Mouse (Mus musculus) induced T-regulatory cell, adult 2 months (primary cell): ENCODE measurements at regions not wholly inside any gene's neighbourhood (a gene's known extent, or its start where the extent isn't known, plus 50 kb on each side); places are given as distances from the start of the nearest gene placed in this dataset.
A peak's percentile ranks its signal among the peaks of the same experiment; 100 is the strongest.

Experiments used
- DNase-seq: peaks from one replicate; pipeline ENCODE4 v3.0.0-alpha.2; 2012; ENCODE audit warnings: low read depth

- no peak for DNase-seq
Observed at GRCm38 (mm10) chr19:15047896-15048295, 450.0 kb upstream of the Tle4 start.

- no peak for DNase-seq
Observed at GRCm38 (mm10) chr19:15047306-15047868, 449.5 kb upstream of the Tle4 start.

- peak; percentile 58 for DNase-seq
Observed at GRCm38 (mm10) chr19:15035554-15035953, 437.7 kb upstream of the Tle4 start.

- DNase-seq: no peak
Observed at GRCm38 (mm10) chr19:15033921-15034320, 436.1 kb upstream of the Tle4 start.

DNA sequence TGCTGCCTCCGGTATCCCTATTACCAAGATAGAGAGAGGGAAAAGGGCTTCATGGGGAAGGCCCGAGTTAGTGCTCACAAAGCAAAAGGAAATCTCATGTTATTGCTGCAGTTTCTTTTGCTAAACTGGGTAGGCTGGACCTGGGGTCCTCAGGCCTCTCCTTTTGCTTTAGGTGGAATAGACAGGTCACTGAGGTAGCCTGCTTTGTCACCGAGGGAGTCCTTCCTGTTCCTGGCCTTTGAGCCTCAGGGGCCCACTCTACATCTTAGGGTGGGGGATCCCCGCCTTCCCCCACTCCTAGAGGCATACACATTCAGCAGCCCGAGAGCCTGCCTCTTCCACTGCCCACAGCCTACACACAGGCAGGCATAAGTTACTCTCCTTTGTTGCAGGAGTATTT lies 435.5 kb upstream of the Tle4 start:
- DNase-seq: no peak

DNA sequence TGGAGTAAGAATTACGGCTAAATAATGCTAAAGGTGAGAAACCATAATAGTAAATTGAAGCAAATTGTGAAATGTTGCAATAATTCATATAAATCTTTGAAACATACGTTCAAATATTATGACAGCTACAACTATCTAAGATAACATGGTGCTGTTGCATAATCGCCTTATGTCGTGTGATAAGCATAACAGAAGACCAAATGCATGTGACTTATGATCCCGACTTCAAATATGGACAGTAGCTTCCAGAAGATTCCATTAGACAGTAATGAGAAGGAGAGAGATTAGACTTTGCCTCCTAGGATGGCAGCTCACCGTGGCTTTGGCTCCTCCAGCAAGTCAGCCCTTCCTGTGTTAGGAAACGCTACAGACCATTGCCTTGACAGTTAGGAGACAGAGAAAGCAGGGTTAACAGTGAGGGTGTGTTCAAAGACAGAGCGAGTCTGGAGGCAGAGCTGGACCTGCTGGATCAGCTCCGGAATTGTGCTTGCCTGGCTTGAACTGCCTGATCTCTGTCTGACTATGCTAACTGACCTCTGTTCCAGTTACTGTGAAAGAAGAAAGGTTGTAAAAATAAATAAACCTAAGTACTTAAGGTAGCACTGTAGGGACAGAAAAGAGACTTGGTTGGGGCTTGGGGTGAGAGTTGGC lies 434.6 kb upstream of the Tle4 start:
- no peak for DNase-seq

- no peak for DNase-seq
Observed at GRCm38 (mm10) chr19:15031483-15031882, 433.6 kb upstream of the Tle4 start.

DNA sequence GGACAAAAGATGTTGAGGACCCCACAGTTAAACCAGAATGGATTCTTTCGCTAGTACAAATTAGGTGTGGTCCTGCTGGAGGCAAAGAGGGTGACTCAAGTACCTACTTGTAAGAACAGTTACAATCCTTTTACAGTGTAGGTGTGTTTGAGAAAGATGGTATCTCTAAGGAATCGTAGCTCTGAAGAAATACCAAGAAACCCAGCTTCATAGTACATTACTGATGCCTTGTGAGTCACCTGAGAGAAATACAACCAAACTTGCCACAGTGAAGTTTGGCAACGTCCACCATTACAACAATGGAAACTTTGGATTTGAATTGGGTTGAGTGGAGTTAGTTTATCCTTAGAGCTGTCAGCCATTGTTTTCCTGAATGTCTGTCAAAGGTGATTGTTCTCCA lies 405.7 kb upstream of the Tle4 start:
- DNase-seq: no peak

DNA sequence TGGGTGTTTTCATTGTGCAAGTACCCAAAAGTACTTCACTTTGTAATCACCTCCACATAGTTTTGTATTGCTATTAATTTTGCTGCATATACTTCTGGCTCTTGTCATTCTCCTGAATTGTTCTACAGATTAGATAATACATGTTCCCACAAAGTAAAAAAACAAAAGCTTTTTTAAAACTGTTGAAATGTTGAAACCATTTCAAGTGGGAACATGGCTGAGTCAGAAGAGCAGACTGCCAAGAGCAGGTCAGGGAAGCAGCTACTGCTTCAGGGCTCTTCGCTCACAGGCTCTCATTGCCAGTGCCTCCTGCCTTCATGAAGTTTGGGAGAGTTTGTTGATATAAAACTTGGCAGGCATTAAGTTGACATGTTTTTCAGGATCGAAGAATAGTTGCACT lies 395.5 kb upstream of the Tle4 start:
- DNase-seq: no peak

- DNase-seq: no peak
Observed at GRCm38 (mm10) chr19:14970161-14970560, 372.3 kb upstream of the Tle4 start.

- no peak for DNase-seq
Observed at GRCm38 (mm10) chr19:14968283-14968682, 370.4 kb upstream of the Tle4 start.

GRCm38 (mm10) chr19:14957727-14958126 lies 359.9 kb upstream of the Tle4 start:
- no peak for DNase-seq

GRCm38 (mm10) chr19:14957154-14957553 lies 359.3 kb upstream of the Tle4 start:
- no peak for DNase-seq

DNA sequence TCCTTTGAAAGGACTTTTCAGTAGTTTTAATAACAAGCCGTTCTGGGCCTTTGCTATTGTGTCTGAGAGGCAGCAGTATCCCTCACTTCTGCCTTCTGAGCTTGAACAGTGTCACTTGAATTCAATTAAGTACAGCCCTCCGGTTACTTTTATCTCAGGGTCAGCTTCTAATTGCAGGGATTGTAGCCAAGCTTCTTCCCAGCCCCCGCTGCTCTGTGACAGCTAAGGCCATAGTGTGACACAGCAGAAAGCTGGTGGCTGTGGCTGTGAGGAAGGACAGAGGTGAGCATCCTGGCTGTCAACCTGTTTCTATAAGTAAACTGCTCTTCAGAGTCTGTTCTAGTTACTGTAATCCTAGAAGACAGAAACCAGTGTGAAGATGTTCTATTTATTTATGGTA lies 358.5 kb upstream of the Tle4 start:
- DNase-seq: no peak

DNA sequence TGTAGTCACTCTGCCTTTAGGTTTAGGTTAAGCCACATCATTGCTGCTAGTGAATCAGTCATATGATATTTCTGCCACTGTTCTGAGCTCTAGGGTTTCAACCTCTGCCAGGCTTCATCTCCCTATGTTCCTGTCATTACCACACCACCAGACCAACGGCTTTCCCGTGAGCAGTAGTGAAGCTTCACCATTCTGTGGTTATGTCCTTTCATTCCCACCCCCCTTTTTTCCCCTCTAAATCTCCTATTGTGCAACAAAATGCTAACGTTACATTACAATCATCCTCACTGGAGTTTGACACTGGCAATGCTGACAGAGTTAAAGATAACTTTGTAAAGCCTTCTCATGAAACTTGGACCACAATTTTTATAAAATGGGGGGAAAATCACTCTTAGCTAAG lies 358.1 kb upstream of the Tle4 start:
- no peak for DNase-seq

DNA sequence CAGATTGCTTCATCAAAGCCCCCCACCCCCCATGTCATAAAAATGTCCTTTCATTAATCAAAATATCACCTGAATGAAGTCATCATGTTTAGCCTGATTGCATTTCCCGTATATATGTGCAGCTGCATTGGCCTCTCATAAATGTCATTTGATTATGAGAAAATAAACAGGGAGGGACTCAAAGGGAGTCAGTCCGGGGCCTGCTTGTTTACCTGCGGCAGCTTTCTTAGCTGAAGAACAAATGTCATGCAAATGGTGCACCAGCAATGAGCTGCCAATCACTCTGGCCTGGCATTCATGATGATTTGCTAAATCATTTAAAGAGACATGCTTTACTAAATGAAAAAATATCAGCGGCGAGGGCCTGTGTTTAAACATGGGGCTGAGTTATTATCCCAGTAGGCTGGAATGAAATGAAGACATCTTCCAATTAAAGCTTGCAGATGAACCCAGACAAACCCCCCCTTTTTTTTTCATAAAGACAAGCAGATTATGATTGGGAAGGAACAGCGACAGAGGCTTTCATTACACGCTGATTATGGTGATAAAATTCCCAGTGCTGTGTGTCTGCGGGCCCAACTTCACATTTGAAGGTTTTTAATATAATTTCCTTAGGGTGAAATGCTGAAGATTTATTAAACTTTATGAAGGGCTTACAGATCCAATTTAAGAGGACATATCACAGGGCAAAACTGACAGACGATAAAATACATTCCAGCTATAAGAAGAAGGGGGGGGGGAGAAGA lies 342.5 kb upstream of the Tle4 start:
- DNase-seq: no peak

GRCm38 (mm10) chr19:14922238-14922637 lies 324.4 kb upstream of the Tle4 start:
- no peak for DNase-seq

DNA sequence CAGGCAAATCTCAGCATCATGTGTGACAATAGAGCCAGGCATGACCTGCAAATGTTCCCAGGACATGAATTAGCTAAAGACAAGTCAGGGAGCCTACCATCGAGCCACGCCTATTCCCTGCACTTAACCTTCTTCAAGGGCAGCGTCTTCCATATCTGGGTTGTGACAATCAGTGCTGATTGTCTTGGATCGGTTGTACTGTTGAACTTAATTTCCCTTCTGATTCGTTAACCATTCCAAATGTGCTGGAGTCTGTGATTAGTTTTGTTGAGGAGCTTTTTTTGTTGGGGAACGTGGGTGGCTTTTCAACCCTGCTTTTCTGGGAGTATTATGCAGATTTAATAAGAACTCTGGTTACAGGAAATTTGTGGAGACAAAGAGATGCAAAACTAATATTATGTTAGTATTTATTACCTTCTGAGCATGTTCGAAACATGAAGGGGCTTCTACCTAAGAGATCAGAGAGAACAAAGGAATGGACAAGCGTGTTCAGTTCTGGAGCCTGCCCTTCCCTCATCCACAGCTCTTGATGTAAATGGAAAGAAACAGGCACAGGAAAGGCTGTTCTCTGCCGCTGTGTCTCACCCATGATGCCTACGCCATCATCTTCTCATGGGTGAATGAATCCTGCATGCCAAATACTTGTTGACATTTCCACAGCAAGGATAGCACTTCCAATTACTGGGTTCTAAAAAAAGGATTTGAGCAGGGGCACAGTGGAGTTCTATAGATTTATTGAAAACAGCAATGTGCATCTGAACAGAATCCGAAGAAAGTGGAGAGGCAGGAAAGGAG lies 313.4 kb upstream of the Tle4 start:
- no peak for DNase-seq

DNA sequence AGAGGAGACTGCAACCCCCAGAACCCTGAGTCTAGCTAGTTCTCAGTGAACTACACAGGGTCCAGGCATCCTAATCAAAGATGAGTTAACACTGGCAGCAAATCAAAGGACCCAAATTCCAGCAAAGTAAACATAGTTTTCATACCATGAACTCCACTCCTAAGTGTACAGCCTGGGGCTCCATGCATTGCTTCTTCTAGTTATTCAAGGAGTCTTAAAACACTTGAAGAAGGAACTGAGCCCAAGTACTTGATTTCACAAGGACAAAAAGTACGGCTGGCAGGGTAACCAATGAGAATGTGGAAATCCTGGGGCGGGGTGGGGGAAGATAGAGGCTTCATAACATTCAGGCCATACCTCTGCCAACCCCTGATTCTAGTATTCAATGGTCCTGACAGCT lies 297.0 kb upstream of the Tle4 start:
- DNase-seq: no peak

GRCm38 (mm10) chr19:14892390-14892758 lies 294.5 kb upstream of the Tle4 start:
- no peak for DNase-seq

DNA sequence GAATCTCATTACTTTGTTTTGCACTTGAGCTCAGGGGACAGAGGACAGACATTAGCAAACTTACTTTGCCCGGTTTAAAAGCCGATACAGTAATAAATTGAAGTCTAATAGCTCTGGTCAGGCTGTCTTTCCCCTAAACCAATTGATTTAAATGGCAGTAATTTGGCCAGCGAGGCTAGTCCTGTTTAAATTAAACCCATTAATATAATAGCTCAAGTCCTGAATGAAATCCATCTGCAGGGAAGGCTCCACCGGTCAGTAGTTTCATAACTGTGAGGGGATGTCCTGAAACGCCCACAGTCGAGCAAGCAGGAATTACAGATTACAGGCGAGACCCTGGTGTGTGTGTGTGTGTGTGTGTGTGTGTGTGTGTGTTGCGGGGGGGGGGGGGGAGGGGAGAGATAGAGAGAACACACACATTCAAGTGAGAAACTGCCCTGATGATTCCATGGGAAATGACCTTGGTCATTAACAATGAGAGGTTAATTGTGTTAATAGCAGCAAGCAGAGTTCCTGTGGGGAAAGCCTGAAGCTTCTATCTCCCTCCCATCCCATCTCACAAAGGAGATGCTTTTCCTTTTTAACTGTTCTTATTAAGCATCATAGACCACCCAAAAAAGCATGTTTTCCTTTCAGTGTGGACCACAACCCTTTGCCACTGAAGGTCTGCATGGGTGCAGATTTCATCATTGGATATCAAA lies 294.0 kb upstream of the Tle4 start:
- DNase-seq: no peak

DNA sequence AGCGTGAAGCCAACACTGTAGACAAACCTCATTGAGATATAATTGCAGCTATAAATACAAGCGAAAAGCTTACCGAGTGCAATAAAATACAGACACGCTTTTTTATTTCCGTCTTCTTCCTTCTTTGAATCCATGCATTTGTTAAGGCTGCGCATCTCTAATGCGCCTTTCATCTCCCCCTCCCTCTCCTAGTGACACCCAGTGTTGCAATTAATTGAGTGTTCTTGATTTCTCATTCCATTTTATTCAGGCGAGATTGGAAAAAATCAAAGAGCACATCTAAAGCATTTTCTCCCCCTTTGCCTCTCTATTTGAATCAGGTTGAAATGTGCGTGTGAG lies 293.2 kb upstream of the Tle4 start:
- no peak for DNase-seq
